1 mouse cellular context compared by ENCODE assay signal in the genomic region with DNA sequence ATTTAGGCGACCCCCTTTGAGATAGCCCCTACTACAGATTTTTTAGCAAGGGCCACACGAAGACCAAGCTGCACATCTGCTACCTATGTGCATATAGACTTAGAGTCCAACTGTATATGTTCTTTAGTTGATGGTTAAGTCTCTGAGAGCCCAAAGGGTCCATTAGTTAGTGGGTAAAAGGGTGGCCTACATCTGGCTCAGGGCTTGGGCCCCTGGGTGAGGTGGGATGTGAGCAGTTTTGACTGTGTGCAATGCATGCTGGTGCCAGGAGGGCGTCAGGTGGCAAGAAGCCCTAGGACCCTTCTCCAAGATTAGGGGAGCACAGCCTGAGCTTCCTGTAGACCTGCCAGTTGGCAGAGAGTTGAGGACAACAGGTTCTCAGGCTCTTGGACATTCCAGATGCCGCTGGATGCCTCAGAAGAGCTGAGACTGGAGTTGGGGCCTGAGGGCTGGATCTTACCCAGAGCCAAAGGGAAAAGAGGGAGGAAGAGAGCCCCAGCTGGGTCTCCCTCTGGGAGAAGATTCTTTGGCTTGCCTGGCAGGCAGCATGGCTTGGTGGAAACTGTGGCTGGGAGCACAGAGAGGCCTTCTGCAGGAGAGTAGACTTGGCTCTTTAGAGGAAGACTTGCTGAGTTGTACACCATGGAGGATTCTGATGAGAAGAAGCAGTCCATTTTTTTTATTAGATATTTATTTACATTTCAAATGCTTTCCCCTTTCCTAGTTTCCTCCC. TPM values are rescaled to one million over a fixed set of nuclear protein-coding genes. Genes with fewer than 3 reads are reported as not detected.
"Had no signal": no experiment of that assay in that cellular context is flagged by ENCODE, and none has a peak within 500 bp of the region (broad histone marks: within the 10 kb centered on the region; RNA-seq: fewer than 3 reads in every experiment).

No protein-coding gene starts in this region.

RNA-seq across cellular contexts. Expression of gene 4930467E23Rik, which starts 33.6 kb away (rescaled TPM):
- total RNA-seq: megakaryocyte, adult 5-6 weeks had no signal
